Mouse (Mus musculus): ENCODE measurements around the gene Atp8a2. TPM values are rescaled to one million over a fixed set of nuclear protein-coding genes. Genes with fewer than 3 reads are reported as not detected.
"Not testable (repeated sequence)": the region's sequence is repeated elsewhere in the genome, so short reads cannot be mapped to it uniquely, and the experiment has no call there.

Atp8a2 gene
- polyA plus RNA-seq, 1 experiment from 2014 or later, result 10.8 TPM

DNA sequence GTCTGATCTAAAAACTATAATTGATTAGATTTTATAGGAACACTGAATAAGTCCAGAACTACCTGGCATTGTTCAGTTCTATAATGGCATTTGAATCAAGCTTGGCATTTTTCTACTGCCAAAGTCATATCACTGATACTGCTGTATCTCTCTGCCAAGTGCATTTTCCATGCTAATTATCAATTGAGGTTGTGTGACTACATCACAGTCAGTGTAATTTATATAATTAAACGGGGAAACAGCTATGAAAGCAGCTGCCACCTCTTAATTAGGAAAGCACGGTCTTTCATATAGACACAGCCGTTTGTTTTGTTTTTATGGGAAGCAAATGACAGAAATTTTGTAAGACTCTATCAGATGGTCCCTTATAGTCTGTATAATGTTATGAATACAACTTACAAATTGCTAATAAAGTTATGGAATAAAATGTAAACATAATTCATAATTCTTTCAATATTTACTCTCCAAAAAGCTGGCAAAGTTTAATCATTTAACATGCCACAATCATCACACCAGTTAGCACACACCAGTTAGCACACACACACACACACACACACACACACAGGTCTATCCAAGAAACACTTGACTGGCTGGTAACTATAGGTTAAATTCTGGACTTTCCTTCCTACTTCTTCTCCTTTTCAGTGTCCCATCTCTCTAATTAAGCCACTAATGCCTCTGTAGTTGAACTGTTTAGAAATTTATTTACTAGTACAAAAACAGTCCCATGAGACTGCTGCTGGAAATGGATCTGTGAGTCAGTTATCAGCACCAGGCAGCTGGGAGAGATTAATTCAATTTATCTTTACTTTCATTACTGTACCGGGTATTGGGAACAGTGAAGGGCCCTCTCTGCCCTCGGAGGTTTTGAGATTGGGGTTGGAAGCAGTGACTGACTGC is 377.5 kb downstream of the Atp8a2 start:
- Histone ChIP-seq H3K4me2 (no peak overlapping the region), H3K27ac (ENCODE audit: poor library complexity, severe bottlenecking) (no peak overlapping the region), H3K4me1 (replicated peaks) (0 out of 2 replicates have a peak, but pooled peaks cover 3% of the 10 kb centered on the region), H3K4me3 (no peak overlapping the region), H3K9me3 (replicated peaks) (peaks cover 5% of the 10 kb centered on the region), H3K27me3 (replicated peaks) (0 out of 2 replicates have a peak, but pooled peaks cover 3% of the 10 kb centered on the region), H3K36me3 (no peaks in the 10 kb centered on the region), H3K9ac (no peak overlapping the region)
- no peak for ATAC-seq (ENCODE audit: insufficient number of reproducible peaks, low FRiP score)
- WGBS, result 58% methylated on average over 5 of the region's 5 CpGs

GRCm38 (mm10) chr14:59810316-59810715 is 386.7 kb downstream of the Atp8a2 start:
- not testable (repeated sequence) for H3K4me2 ChIP-seq; H3K4me1 ChIP-seq (replicated peaks); H3K9ac ChIP-seq; H3K4me3 ChIP-seq; ATAC-seq (ENCODE audit: insufficient number of reproducible peaks, low FRiP score); H3K27ac ChIP-seq (ENCODE audit: poor library complexity, severe bottlenecking); H3K36me3 ChIP-seq; H3K27me3 ChIP-seq (replicated peaks); H3K9me3 ChIP-seq (replicated peaks)
- WGBS, result 83% methylated on average over 2 of the region's 2 CpGs

- Histone ChIP-seq H3K9me3 (replicated peaks) (no peaks in the 10 kb centered on the region), H3K36me3 (no peaks in the 10 kb centered on the region), H3K27ac (ENCODE audit: poor library complexity, severe bottlenecking) (no peak overlapping the region), H3K4me1 (replicated peaks) (no peaks in the 10 kb centered on the region), H3K4me2 (no peak overlapping the region), H3K4me3 (no peak overlapping the region), H3K9ac (no peak overlapping the region), H3K27me3 (replicated peaks) (0 out of 2 replicates have a peak, but pooled peaks cover 2% of the 10 kb centered on the region)
- 82% methylated on average over 4 of the region's 4 CpGs for WGBS
- ATAC-seq (ENCODE audit: insufficient number of reproducible peaks, low FRiP score), result no peak
These were observed 387.2 kb downstream of the Atp8a2 start for GRCm38 (mm10) chr14:59809790-59810189.

- 79% methylated on average over 7 of the region's 7 CpGs for WGBS
- no peak overlapping the region for H3K27ac ChIP-seq (ENCODE audit: poor library complexity, severe bottlenecking)
These were observed 389.3 kb downstream of the Atp8a2 start for GRCm38 (mm10) chr14:59807528-59808300.

DNA sequence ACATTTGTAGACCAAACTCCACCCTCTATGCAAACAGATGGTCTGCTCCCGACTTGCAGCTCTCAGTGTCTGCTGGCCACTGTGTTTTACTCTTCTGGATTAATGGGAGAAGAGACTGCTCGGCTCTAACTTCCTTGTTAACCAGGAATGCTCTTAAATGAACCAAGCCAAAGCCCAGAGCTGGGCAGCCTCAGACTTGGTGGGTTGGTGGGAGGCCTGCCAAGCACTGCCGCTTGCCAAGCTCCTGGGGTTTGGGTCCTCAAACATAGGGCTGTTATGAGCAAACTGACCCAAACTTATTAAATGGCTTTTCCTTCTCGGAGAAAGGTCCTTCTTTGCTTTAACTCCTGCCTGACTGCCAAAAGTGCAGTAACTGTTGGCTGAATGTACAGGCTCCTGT is 390.1 kb downstream of the Atp8a2 start:
- no peak overlapping the region for H3K4me3 ChIP-seq
- no peak for ATAC-seq (ENCODE audit: insufficient number of reproducible peaks, low FRiP score)
- no peaks in the 10 kb centered on the region for H3K9me3 ChIP-seq (replicated peaks)
- WGBS, result 53% methylated on average over 4 of the region's 4 CpGs
- H3K27me3 ChIP-seq (replicated peaks), result no peaks in the 10 kb centered on the region
- no peaks in the 10 kb centered on the region for H3K4me1 ChIP-seq (replicated peaks)
- H3K36me3 ChIP-seq, result no peaks in the 10 kb centered on the region
- no peak overlapping the region for H3K4me2 ChIP-seq
- H3K27ac ChIP-seq (ENCODE audit: poor library complexity, severe bottlenecking), result no peak overlapping the region
- no peak overlapping the region for H3K9ac ChIP-seq

More at GRCm38 (mm10) chr14:59807528-59808300, 389.3 kb downstream of the Atp8a2 start:
- Histone ChIP-seq H3K4me3 (no peak overlapping the region), H3K4me2 (no peak overlapping the region), H3K36me3 (no peaks in the 10 kb centered on the region), H3K4me1 (replicated peaks) (no peaks in the 10 kb centered on the region), H3K9ac (no peak overlapping the region), H3K27me3 (replicated peaks) (no peaks in the 10 kb centered on the region), H3K9me3 (replicated peaks) (no peaks in the 10 kb centered on the region)
- ATAC-seq (ENCODE audit: insufficient number of reproducible peaks, low FRiP score), result no peak

GRCm38 (mm10) chr14:59806159-59806558 is 390.8 kb downstream of the Atp8a2 start:
- ATAC-seq (ENCODE audit: insufficient number of reproducible peaks, low FRiP score), result no peak
- Histone ChIP-seq H3K4me1 (replicated peaks) (no peaks in the 10 kb centered on the region), H3K9me3 (replicated peaks) (no peaks in the 10 kb centered on the region), H3K27me3 (replicated peaks) (no peaks in the 10 kb centered on the region), H3K4me2 (no peak overlapping the region), H3K27ac (ENCODE audit: poor library complexity, severe bottlenecking) (no peak overlapping the region), H3K9ac (no peak overlapping the region), H3K4me3 (no peak overlapping the region), H3K36me3 (no peaks in the 10 kb centered on the region)
- 54% methylated on average over 4 of the region's 4 CpGs for WGBS

GRCm38 (mm10) chr14:59805683-59806082 is 391.3 kb downstream of the Atp8a2 start:
- Histone ChIP-seq H3K4me2 (no peak overlapping the region), H3K36me3 (no peaks in the 10 kb centered on the region), H3K27me3 (replicated peaks) (no peaks in the 10 kb centered on the region), H3K27ac (ENCODE audit: poor library complexity, severe bottlenecking) (no peak overlapping the region), H3K4me1 (replicated peaks) (no peaks in the 10 kb centered on the region), H3K4me3 (no peak overlapping the region), H3K9me3 (replicated peaks) (no peaks in the 10 kb centered on the region), H3K9ac (no peak overlapping the region)
- ATAC-seq (ENCODE audit: insufficient number of reproducible peaks, low FRiP score), result no peak
- 64% methylated on average over 7 of the region's 7 CpGs for WGBS

DNA sequence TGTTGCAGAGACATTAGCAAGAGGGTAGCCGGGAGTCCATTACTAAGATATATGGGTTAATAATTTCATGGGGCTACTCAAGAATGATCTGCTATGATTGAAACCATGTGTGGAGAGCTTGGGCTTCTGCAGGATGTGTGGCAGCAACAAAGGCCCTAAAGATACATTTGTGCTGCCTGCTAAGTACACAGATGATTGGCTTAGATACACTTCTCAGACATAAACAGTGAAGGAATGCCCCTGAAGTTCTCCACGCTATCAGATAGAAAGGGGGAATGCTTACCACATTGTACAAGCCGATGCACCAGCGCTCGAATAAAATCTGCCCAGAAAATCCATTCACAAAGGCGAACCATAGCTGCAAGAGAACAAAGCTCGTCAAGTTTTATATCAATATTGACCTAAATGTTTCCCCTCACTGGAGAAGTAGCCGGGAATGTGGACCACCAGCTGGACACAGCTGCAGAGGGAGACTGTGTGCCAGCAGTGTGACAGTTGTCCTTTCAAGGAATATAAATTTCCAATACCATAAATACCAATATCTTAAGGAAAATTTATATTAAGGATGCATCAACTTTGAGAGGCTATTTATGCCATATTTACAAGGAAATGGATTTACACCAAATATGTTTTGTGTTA is 394.9 kb downstream of the Atp8a2 start:
- ATAC-seq (ENCODE audit: insufficient number of reproducible peaks, low FRiP score), result no peak
- Histone ChIP-seq H3K4me2 (no peak overlapping the region), H3K9me3 (replicated peaks) (no peaks in the 10 kb centered on the region), H3K4me3 (no peak overlapping the region), H3K9ac (no peak overlapping the region), H3K4me1 (replicated peaks) (0 out of 2 replicates have a peak, but pooled peaks cover 4% of the 10 kb centered on the region), H3K27ac (ENCODE audit: poor library complexity, severe bottlenecking) (no peak overlapping the region), H3K27me3 (replicated peaks) (no peaks in the 10 kb centered on the region), H3K36me3 (no peaks in the 10 kb centered on the region)
- WGBS, result 73% methylated on average over 8 of the region's 8 CpGs

- Histone ChIP-seq H3K27me3 (replicated peaks) (0 out of 2 replicates have a peak, but pooled peaks cover under 1% of the 10 kb centered on the region), H3K4me2 (no peak overlapping the region), H3K9me3 (replicated peaks) (no peaks in the 10 kb centered on the region), H3K4me1 (replicated peaks) (0 out of 2 replicates have a peak, but pooled peaks cover 4% of the 10 kb centered on the region), H3K4me3 (no peak overlapping the region), H3K9ac (no peak overlapping the region), H3K36me3 (no peaks in the 10 kb centered on the region), H3K27ac (ENCODE audit: poor library complexity, severe bottlenecking) (no peak overlapping the region)
- whole genome bisulfite sequencing, result 88% methylated on average over 3 of the region's 3 CpGs
- ATAC-seq (ENCODE audit: insufficient number of reproducible peaks, low FRiP score), result no peak
These were observed 397.5 kb downstream of the Atp8a2 start for GRCm38 (mm10) chr14:59799511-59799910.

DNA sequence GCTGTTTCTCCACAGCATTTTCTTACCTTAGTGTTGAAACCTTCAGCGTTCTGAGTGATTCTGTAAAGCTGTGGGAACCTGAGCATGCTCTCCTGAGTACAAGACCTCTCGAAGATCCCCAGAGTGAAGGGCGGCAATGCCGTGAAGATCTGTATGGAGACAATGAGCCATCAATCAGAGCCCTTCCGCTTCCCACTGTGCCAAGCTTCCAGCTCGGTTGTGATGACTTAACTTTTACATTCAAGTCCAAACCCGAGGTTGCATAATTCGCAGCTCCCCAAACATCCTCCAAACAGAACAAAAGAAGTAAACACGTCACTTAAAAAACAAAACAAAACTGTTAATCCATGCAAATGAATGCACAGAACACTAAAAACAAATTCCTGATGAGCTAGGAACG is 403.1 kb downstream of the Atp8a2 start:
- Histone ChIP-seq H3K4me2 (no peak overlapping the region), H3K9ac (no peak overlapping the region), H3K4me3 (no peak overlapping the region), H3K4me1 (replicated peaks) (0 out of 2 replicates have a peak, but pooled peaks cover 4% of the 10 kb centered on the region), H3K27ac (ENCODE audit: poor library complexity, severe bottlenecking) (no peak overlapping the region), H3K9me3 (replicated peaks) (no peaks in the 10 kb centered on the region), H3K36me3 (no peaks in the 10 kb centered on the region), H3K27me3 (replicated peaks) (0 out of 2 replicates have a peak, but pooled peaks cover 5% of the 10 kb centered on the region)
- WGBS, result 67% methylated on average over 10 of the region's 10 CpGs
- no peak for ATAC-seq (ENCODE audit: insufficient number of reproducible peaks, low FRiP score)
